Mouse (Mus musculus) gastrocnemius, postnatal 25 days (tissue): ENCODE results near the gene Gm11541. TPM values are rescaled to one million over a fixed set of nuclear protein-coding genes. Genes with fewer than 3 reads are reported as not detected.

Experiments
- DNase-seq: peaks from one replicate; pipeline ENCODE4 v3.0.0; 2022
- long read RNA-seq, 2 experiments: library from polyadenylated mRNA; stranded (forward); transcript quantifications; one replicate each; pipeline ENCODE4 v2.0.0; 2021
- total RNA-seq, 2 experiments: library from RNA; stranded (reverse); gene quantifications; 1 replicate in 1 of 2; 2 replicates in 1 of 2; pipeline ENCODE4 v1.2.3; 2021

Gm11541 gene
- not detected for total RNA-seq
- long read RNA-seq, experiment 1: 0 reads
- long read RNA-seq, experiment 2: 0 reads

- DNase-seq: no peak
Measured at GRCm38 (mm10) chr11:94704472-94704871, at the start of gene Gm11541. Gm11541 (minus strand) TSS chr11:94704499.

GRCm38 (mm10) chr11:94752946-94753713 lies 48.8 kb upstream of the Gm11541 start:
- DNase-seq: no peak

GRCm38 (mm10) chr11:94741732-94742272 lies 37.5 kb upstream of the Gm11541 start, which contains the start of gene Cdc34b:
Cdc34b (plus strand) TSS chr11:94741782.
- no peak for DNase-seq

GRCm38 (mm10) chr11:94735746-94736145 lies 31.4 kb upstream of the Gm11541 start:
- DNase-seq: no peak

- DNase-seq: no peak
Measured at GRCm38 (mm10) chr11:94732773-94733172, 28.5 kb upstream of the Gm11541 start.

- DNase-seq: no peak
Measured at GRCm38 (mm10) chr11:94731229-94731628, 26.9 kb upstream of the Gm11541 start.

- DNase-seq: peak; percentile 27
Measured at GRCm38 (mm10) chr11:94730261-94730660, 26.0 kb upstream of the Gm11541 start.

GRCm38 (mm10) chr11:94729565-94729964 lies 25.3 kb upstream of the Gm11541 start:
- DNase-seq: no peak

- no peak for DNase-seq
Measured at GRCm38 (mm10) chr11:94728545-94728944, 24.2 kb upstream of the Gm11541 start.

- no peak for DNase-seq
Measured at GRCm38 (mm10) chr11:94727306-94727705, 23.0 kb upstream of the Gm11541 start.

GRCm38 (mm10) chr11:94719216-94719615 lies 14.9 kb upstream of the Gm11541 start:
- DNase-seq: no peak

GRCm38 (mm10) chr11:94718113-94718909 lies 14.0 kb upstream of the Gm11541 start:
- no peak for DNase-seq

GRCm38 (mm10) chr11:94717239-94717638 lies 12.9 kb upstream of the Gm11541 start:
- no peak for DNase-seq

- peak; percentile 11 for DNase-seq
Measured at GRCm38 (mm10) chr11:94716754-94717153, 12.5 kb upstream of the Gm11541 start.

GRCm38 (mm10) chr11:94715622-94716021 lies 11.3 kb upstream of the Gm11541 start:
- DNase-seq: no peak

- DNase-seq: no peak
Measured at GRCm38 (mm10) chr11:94713246-94713860, 9.1 kb upstream of the Gm11541 start.

- DNase-seq: no peak
Measured at GRCm38 (mm10) chr11:94704020-94704419, 279 bp downstream of the Gm11541 start.

GRCm38 (mm10) chr11:94702216-94702610 lies 2.1 kb downstream of the Gm11541 start:
- no peak for DNase-seq

GRCm38 (mm10) chr11:94701401-94702215 lies 2.7 kb downstream of the Gm11541 start:
- no peak for DNase-seq

GRCm38 (mm10) chr11:94699399-94699798 lies 4.9 kb downstream of the Gm11541 start:
- no peak for DNase-seq

- DNase-seq: no peak
Measured at GRCm38 (mm10) chr11:94697703-94698464, 6.4 kb downstream of the Gm11541 start.
